Mouse (Mus musculus) forebrain, embryonic 15.5 days (tissue): ENCODE measurements around the gene Gm5741. TPM values are rescaled to one million over a fixed set of nuclear protein-coding genes. Genes with fewer than 3 reads are reported as not detected.
"Not testable (repeated sequence)": the region's sequence is repeated elsewhere in the genome, so short reads cannot be mapped to it uniquely, and the experiment has no call there.

ENCODE experiments used
- ATAC-seq: fragments of 200-750 bp; cut with Nextera tagmentation; replicated peaks from 2 replicates; pipeline ENCODE4 v1.8.0; 2017; ENCODE audit warnings: mild to moderate bottlenecking, moderate TSS enrichment, moderate library complexity
- H3K27ac ChIP-seq: fragments of 300-500 bp; sonication (generic); replicated peaks from 2 replicates; pipeline ENCODE4 v1.5.1; 2015; ENCODE audit warnings: mild to moderate bottlenecking, inconsistent platforms
- H3K27me3 ChIP-seq: fragments of 300-500 bp; sonication (generic); 2 replicates; pipeline ENCODE4 v1.6.1; 2015; ENCODE audit warnings: inconsistent platforms
- H3K36me3 ChIP-seq: fragments of 300-500 bp; sonication (generic); 2 replicates; pipeline ENCODE4 v1.6.1; 2015; ENCODE audit warnings: mild to moderate bottlenecking, inconsistent platforms
- H3K4me1 ChIP-seq: fragments of 300-500 bp; sonication (generic); 2 replicates; pipeline ENCODE4 v1.6.1; 2015; ENCODE audit warnings: inconsistent platforms
- H3K4me2 ChIP-seq: fragments of 300-500 bp; sonication (generic); replicated peaks from 2 replicates; pipeline ENCODE4 v1.6.1; 2015; ENCODE audit warnings: mild to moderate bottlenecking, inconsistent platforms
- H3K4me3 ChIP-seq: fragments of 300-500 bp; sonication (generic); 2 replicates; pipeline ENCODE4 v1.5.1; 2015; ENCODE audit warnings: mild to moderate bottlenecking, inconsistent platforms
- H3K9ac ChIP-seq: fragments of 300-500 bp; sonication (generic); replicated peaks from 2 replicates; pipeline ENCODE4 v1.6.1; 2015; ENCODE audit warnings: mild to moderate bottlenecking, inconsistent platforms
- H3K9me3 ChIP-seq: fragments of 300-500 bp; sonication (generic); 2 replicates; pipeline ENCODE4 v1.6.1; 2016; ENCODE audit warnings: inconsistent platforms
- WGBS: fragments of 180-500 bp; shearing (Covaris S2); methylation state at CpG from one replicate; pipeline ENCODE4 v1.1.7; 2015; ENCODE audit warnings: mixed read lengths; 5-methylcytosine and 5-hydroxymethylcytosine counted together
- polyA plus RNA-seq: library from polyadenylated mRNA; unstranded; fragments of >200 nt; fragmentation: Nextera tagmentation; extraction: Ambion mirVana; gene quantifications from 2 replicates; pipeline ENCODE4 v1.2.1, GENCODE M21; 2015

Gene Gm5741
- polyA plus RNA-seq, 1 experiment from 2014 or later: 2.0 TPM

DNA sequence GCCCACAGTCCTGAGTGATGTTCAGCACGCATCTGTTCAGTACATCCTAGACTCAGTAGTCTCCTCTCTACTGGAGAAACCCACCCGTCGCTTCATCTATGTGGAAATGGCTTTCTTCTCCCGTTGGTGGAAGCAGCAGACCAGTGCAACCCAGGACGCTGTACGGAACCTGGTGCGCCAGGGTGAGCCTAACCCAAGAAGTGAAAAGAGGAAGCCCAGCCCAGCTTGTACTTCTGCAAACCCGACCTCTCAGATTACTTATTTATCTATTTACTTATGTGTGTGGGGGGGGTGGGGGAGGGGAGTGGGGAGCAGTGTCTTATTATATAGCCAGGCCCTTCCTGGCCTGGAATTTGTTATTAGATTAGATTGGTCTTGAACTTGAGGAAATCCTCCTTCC lies 16.9 kb upstream of the Gm5741 start:
- Histone ChIP-seq H3K36me3 (peaks cover 10% of the 10 kb centered on the region), H3K27me3 (no peaks in the 10 kb centered on the region), H3K4me1 (peaks cover 33% of the 10 kb centered on the region), H3K9ac (no peak overlapping the region), H3K27ac (no peak overlapping the region), H3K4me3 (no peak overlapping the region), H3K9me3 (no peaks in the 10 kb centered on the region), H3K4me2 (no peak overlapping the region)
- ATAC-seq: no peak
- WGBS: 86% methylated on average over 8 of the region's 8 CpGs

DNA sequence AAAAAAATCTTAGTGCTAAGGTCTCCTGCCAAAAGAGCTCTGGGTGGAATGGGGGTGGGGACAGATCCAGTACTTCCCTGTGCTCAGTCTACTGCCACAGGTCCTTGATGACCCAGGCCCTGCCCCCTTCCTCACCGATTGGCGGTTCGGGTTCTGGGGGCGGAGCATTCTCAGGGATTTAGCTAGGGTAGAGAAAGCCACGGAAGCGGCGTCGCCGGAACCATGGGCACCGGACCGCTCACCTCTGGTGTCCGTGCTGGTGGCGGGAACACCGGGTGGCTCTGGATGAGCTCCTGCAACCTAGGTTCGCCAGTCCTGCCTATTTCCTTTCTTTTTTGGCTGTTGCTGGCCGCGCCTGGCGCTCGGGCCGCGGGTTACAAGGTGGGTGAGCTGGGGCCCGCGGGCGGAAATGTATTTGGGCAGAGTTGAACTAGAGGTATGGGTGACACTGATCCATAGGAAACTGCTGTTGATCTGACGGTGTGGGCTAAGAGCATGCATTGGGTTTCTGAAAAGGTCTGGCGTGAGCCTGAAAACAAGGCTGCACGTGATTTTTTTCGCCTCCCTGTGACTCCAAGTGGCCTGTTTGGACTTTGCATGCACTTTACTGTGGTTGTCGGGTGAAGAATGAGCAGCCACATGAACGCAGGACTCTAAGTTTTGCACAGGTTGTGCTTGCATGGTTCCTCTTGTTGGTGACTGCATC lies 15.5 kb upstream of the Gm5741 start, which contains the start of gene Man2b1:
Man2b1 (plus strand) TSS at position 163 of the 706 bp plus-strand sequence.
- ATAC-seq: peak; percentile 87

DNA sequence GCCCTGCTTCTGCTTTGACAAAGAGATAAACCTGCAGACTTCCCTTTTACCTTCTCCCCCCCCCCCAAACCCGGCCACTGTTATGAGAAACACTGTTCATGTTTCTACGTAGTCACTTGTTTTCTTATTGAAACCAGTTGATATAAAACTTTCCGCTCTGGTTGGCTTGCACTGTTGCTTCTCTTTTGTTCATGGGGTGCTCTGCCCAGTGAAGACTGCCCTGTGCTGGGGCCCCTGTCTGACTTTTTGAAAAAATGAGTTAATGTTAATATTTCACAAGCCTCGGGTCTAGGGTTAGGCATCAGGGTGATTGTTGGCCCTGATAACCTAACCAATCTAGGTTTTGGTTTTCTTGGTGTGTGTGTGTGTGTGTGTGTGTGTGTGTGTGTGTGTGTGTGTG lies 14.4 kb upstream of the Gm5741 start:
- not testable (repeated sequence) for H3K27ac ChIP-seq, ATAC-seq, H3K27me3 ChIP-seq, H3K4me3 ChIP-seq, H3K9me3 ChIP-seq, H3K9ac ChIP-seq
- H3K4me1 ChIP-seq: peaks cover 37% of the 10 kb centered on the region
- 97% methylated on average over 4 of the region's 4 CpGs for WGBS
- 0 out of 2 replicates have a peak overlapping the region, but pooled peaks have one; percentile 96 for H3K4me2 ChIP-seq
- H3K36me3 ChIP-seq: peaks cover 17% of the 10 kb centered on the region

More for the DNA sequence above, 15.5 kb upstream of the Gm5741 start, which contains the start of gene Man2b1:
- Histone ChIP-seq H3K27me3 (no peaks in the 10 kb centered on the region), H3K4me2 (peak within 1 kb of the TSS; percentile 89), H3K4me1 (peaks cover 37% of the 10 kb centered on the region), H3K4me3 (peak within 1 kb of the TSS; percentile 67), H3K9me3 (no peaks in the 10 kb centered on the region), H3K9ac (peak within 1 kb of the TSS; percentile 74), H3K27ac (no peak within 1 kb of the TSS), H3K36me3 (peaks cover 17% of the 10 kb centered on the region)
- WGBS: under 1% methylated on average over 30 of the region's 30 CpGs

DNA sequence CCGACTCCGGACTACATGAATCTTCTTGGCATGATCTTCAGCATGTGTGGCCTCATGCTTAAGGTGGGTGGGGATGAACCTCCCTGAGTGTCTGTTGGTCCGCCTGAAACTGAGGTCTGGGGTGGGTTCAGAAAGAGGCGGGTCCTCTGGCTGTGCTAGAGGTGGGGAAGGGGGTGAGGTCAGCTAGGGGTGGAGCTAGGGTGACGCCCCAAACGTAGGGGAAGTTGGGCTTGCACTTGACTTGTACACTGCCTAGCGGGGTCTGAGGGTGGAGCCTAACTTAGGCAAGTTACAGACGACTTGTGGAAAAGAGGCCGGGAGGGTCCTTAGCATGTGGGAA lies 13.4 kb upstream of the Gm5741 start, which contains the start of gene Wdr83:
Wdr83 (minus strand) TSS at position 91 of the 340 bp plus-strand sequence.
- 3% methylated on average over 9 of the region's 9 CpGs for WGBS
- ATAC-seq: peak; percentile 30; the same call in 1 of the 2 replicates
- Histone ChIP-seq H3K4me2 (peak within 1 kb of the TSS; percentile 96), H3K4me1 (peaks cover 37% of the 10 kb centered on the region), H3K4me3 (peak within 1 kb of the TSS; percentile 77), H3K9ac (peak within 1 kb of the TSS; percentile 86), H3K36me3 (peaks cover 19% of the 10 kb centered on the region), H3K27me3 (no peaks in the 10 kb centered on the region), H3K27ac (peak within 1 kb of the TSS; percentile 69), H3K9me3 (no peaks in the 10 kb centered on the region)

DNA sequence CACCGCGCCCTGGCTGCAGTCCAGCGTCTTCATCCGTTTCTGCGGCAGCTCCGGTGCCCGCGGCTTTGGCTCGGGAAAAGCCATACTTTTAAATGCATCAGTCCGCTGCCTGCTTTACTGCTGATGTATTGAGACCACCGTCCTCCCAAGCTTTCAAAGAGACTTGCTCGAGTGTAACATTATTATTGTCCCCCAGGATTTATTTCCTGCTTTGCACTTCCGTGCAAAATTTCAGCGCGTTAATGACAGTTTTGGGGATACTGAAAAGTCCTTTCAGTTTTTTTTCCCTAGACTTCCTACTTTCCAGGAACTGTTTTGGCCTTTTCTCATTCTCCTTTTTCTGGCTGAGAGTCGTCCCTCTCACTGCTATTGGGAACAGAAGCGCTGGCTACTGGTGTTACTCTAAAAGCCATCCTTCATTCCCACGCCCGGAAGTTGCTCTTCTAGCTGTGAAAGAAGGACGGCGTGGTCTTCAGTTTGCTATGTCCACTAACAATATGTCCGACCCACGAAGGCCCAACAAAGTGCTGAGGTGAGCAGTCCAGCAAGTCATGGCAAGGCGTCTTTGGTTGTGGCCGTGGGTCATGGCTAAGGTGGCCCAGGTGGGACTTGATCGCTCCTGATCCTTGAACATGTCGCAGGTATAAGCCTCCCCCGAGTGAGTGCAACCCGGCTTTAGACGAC lies 12.9 kb upstream of the Gm5741 start, which contains the start of gene Wdr83os:
Wdr83os (plus strand) TSS at position 209 of the 684 bp plus-strand sequence.
- H3K9me3 ChIP-seq: no peaks in the 10 kb centered on the region
- peaks cover 37% of the 10 kb centered on the region for H3K4me1 ChIP-seq
- ATAC-seq: peak; percentile 8; the same call in 1 of the 2 replicates
- H3K4me3 ChIP-seq: peak within 1 kb of the TSS; percentile 77
- 1% methylated on average over 28 of the region's 30 CpGs for WGBS
- H3K4me2 ChIP-seq: peak within 1 kb of the TSS; percentile 96
- peak within 1 kb of the TSS; percentile 69 for H3K27ac ChIP-seq
- peaks cover 20% of the 10 kb centered on the region for H3K36me3 ChIP-seq
- H3K9ac ChIP-seq: peak within 1 kb of the TSS; percentile 86
- no peaks in the 10 kb centered on the region for H3K27me3 ChIP-seq

DNA sequence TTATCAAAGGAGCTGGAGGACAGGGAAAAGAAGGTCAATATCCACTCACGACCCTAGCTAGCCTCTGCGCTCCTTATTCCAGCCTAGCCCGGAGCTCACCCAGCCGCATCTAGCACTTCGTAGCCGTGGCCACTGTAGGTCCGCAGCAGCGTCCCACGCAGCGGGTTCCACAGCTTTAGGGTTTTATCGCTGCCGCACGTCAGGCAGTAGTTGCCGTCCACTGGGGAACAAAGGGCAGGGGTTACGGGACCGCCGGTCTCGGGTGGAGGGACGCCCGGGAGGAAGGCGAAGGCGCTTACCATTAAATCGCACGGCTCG lies 12.4 kb upstream of the Gm5741 start:
- peak overlapping the region; percentile 77 for H3K4me3 ChIP-seq
- no peaks in the 10 kb centered on the region for H3K27me3 ChIP-seq
- peak overlapping the region; percentile 86 for H3K9ac ChIP-seq
- peak overlapping the region; percentile 96 for H3K4me2 ChIP-seq
- WGBS: under 1% methylated on average over 25 of the region's 25 CpGs
- H3K9me3 ChIP-seq: no peaks in the 10 kb centered on the region
- peaks cover 24% of the 10 kb centered on the region for H3K36me3 ChIP-seq
- ATAC-seq: no peak
- H3K4me1 ChIP-seq: peaks cover 37% of the 10 kb centered on the region
- H3K27ac ChIP-seq: peak overlapping the region; percentile 69

DNA sequence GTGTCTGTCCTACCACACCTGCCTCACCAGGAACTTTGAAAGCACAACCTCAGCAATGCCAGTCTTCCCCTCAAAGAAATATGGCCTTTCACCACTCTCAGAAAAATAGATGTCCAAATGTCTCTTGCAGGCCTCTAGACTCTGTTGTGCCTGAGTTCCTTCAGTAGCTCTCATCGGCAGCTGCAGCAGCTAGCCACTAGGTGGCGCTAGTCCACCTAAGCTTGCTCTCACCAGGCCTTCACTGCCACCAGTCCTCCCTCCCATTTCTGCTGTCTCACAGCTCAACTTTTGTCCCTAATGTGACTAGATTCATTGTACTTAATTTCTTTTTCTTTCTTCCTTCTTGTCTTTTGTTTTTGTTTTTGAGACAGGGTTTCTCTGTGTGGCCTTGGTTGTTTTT lies 9.2 kb upstream of the Gm5741 start:
- whole genome bisulfite sequencing: 0% methylated on average over 2 of the region's 2 CpGs
- peaks cover 42% of the 10 kb centered on the region for H3K36me3 ChIP-seq
- ATAC-seq: 0 out of 2 replicates have a peak, but pooled peaks have one; percentile 30
- no peaks in the 10 kb centered on the region for H3K27me3 ChIP-seq
- H3K27ac ChIP-seq: peak overlapping the region; percentile 43; the same call in 1 of the 2 replicates
- peaks cover 30% of the 10 kb centered on the region for H3K4me1 ChIP-seq
- no peak overlapping the region for H3K4me3 ChIP-seq
- H3K9me3 ChIP-seq: no peaks in the 10 kb centered on the region
- H3K9ac ChIP-seq: no peak overlapping the region
- H3K4me2 ChIP-seq: no peak overlapping the region

DNA sequence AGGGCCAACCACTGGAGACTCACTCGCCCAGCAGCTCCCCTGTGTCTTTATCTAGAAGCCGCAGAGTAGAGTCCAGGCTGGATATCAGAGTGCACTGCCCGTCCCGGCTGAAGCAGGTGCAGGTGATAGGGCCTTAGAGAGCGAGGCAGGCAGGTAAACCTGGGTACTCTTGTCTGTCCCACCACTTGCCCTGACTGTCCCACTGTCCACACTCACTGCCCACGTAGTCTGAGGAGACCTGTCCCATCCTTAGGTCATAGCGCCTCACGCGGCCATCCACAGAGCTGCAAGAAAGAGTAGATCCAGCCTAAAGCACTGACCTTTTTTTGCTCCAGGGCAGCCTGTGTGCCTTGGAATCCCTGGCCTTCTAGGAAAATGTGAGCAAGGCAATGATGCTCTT lies 8.2 kb upstream of the Gm5741 start:
- H3K4me3 ChIP-seq: no peak overlapping the region
- peaks cover 25% of the 10 kb centered on the region for H3K4me1 ChIP-seq
- H3K9ac ChIP-seq: no peak overlapping the region
- H3K27me3 ChIP-seq: no peaks in the 10 kb centered on the region
- H3K4me2 ChIP-seq: no peak overlapping the region
- peaks cover 42% of the 10 kb centered on the region for H3K36me3 ChIP-seq
- 74% methylated on average over 9 of the region's 9 CpGs for WGBS
- H3K27ac ChIP-seq: no peak overlapping the region
- no peaks in the 10 kb centered on the region for H3K9me3 ChIP-seq
- no peak for ATAC-seq

DNA sequence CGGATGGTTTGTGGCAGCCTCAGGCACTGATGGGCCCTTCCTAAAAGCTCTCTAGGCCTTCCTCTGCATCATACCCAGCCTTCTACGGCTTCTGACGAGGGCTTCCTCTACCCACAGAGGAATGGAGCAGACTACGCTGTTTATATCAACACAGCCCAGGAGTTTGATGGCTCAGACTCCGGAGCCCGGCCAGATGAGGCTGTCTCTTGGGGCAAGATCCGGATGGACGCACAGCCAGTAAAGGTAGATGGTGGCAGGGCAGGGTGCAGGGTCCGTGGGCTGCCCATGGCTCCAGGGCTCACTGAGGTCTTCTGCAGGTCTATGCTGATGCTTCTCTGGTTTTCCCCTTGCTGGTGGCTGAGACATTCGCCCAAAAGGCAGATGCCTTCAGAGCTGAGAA lies 6.8 kb upstream of the Gm5741 start:
- Histone ChIP-seq H3K4me2 (no peak overlapping the region), H3K27me3 (no peaks in the 10 kb centered on the region), H3K4me1 (peaks cover 25% of the 10 kb centered on the region), H3K9ac (no peak overlapping the region), H3K4me3 (no peak overlapping the region), H3K27ac (no peak overlapping the region), H3K36me3 (peaks cover 42% of the 10 kb centered on the region), H3K9me3 (no peaks in the 10 kb centered on the region)
- 93% methylated on average over 10 of the region's 10 CpGs for WGBS
- ATAC-seq: no peak

DNA sequence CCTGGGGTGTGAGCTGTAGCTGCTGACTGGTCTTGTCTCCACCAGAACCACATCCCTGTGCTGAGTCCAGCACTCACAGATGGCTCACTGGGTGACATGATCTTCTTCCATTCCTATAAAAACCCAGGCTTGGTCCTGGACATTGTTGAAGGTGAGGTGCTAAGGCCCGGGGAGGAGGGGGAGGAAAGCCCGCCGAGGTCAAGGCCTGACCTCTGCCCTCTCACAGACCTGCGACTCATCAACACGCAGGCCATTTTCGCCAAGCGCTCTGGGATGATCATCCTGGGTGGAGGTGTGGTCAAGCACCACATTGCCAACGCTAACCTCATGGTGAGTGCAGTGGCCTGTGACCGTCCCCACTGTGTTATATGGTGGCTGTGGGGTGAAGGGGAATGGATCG lies 6.4 kb upstream of the Gm5741 start:
- 92% methylated on average over 10 of the region's 10 CpGs for WGBS
- H3K4me3 ChIP-seq: no peak overlapping the region
- peaks cover 42% of the 10 kb centered on the region for H3K36me3 ChIP-seq
- H3K4me1 ChIP-seq: peaks cover 21% of the 10 kb centered on the region
- no peak overlapping the region for H3K4me2 ChIP-seq
- H3K27ac ChIP-seq: no peak overlapping the region
- H3K27me3 ChIP-seq: no peaks in the 10 kb centered on the region
- H3K9ac ChIP-seq: no peak overlapping the region
- no peaks in the 10 kb centered on the region for H3K9me3 ChIP-seq
- ATAC-seq: no peak

DNA sequence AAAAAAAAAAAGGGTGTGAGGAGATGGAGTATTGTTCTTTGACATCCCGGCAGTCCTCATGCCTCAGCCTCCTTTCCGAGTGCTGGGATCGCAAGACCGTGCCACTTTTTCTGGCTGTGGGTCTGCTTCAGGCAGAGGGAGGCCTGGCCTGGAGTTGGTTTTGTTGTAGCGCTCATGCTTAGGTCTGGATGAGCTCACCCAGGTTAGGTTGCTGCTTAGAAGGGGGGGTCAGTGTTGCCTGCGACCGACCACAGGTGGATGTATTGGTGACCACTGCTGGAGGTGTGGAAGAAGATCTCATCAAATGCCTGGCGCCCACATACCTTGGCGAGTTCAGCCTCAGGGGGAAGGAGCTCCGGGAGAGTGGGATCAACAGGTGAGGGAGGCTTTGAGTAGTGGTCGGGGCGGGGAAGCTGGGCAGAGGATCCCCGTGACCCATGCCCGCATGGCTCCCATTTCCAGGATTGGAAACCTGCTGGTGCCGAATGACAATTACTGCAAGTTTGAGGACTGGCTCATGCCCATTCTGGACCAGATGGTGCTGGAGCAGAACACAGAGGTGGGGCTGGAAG lies 5.3 kb upstream of the Gm5741 start:
- no peak overlapping the region for H3K4me3 ChIP-seq
- no peak for ATAC-seq
- no peak overlapping the region for H3K9ac ChIP-seq
- H3K36me3 ChIP-seq: peaks cover 43% of the 10 kb centered on the region
- no peak overlapping the region for H3K27ac ChIP-seq
- H3K27me3 ChIP-seq: no peaks in the 10 kb centered on the region
- no peaks in the 10 kb centered on the region for H3K9me3 ChIP-seq
- peaks cover 21% of the 10 kb centered on the region for H3K4me1 ChIP-seq
- H3K4me2 ChIP-seq: no peak overlapping the region
- WGBS: 94% methylated on average over 15 of the region's 15 CpGs

DNA sequence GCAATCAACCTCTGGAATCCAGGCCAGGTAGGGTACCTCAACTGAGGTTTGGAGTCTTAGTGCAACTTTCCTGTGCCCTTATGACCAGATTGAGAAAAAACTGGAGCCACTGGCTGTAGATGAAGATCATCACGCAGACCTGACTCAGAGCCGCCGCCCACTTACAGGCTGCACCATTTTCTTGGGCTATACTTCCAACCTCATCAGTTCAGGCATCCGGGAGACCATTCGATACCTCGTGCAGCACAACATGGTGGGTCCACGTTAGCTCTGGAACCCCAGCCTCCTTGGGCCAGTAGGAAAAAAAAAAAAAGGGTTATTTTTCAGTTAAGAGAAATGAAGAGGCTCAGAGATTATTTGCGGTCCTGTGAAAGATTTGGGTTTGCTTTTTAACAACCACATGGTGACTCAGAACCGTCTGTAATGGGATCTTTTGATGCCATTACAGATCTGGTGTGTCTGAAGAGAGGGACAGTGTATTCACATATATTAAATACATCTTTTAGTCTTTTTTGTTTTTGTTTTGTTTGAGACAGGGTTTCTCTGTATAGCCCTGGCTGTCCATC lies 4.7 kb upstream of the Gm5741 start:
- WGBS: 44% methylated on average over 9 of the region's 9 CpGs
- peak; percentile 5; the same call in 1 of the 2 replicates for ATAC-seq
- H3K27me3 ChIP-seq: no peaks in the 10 kb centered on the region
- no peaks in the 10 kb centered on the region for H3K9me3 ChIP-seq
- peak overlapping the region; percentile 96 for H3K27ac ChIP-seq
- peak overlapping the region; percentile 57 for H3K4me2 ChIP-seq
- peaks cover 21% of the 10 kb centered on the region for H3K4me1 ChIP-seq
- H3K36me3 ChIP-seq: peaks cover 43% of the 10 kb centered on the region
- H3K4me3 ChIP-seq: peak overlapping the region; percentile 81
- H3K9ac ChIP-seq: peak overlapping the region; percentile 71
